Mouse (Mus musculus) CD4-positive, CD25-positive, alpha-beta regulatory T cell, adult 4 months (primary cell): Measurements from ENCODE around the gene Etfrf1. TPM values are rescaled to one million over a fixed set of nuclear protein-coding genes. Genes with fewer than 3 reads are reported as not detected.
A peak's percentile ranks its signal among the peaks of the same experiment; 100 is the strongest.

Experiments used
- ATAC-seq: one replicate; pipeline ENCODE4 v1.8.0; 2017
- polyA plus RNA-seq, 2 experiments: library from polyadenylated mRNA; unstranded; fragments of 100-300 nt; shearing (Covaris generic); gene quantifications; one replicate each; pipeline ENCODE4 v1.2.1; 2017

The Etfrf1 gene
- polyA plus RNA-seq, 2 experiments from 2014 or later = 26.5 to 31.1 TPM

DNA sequence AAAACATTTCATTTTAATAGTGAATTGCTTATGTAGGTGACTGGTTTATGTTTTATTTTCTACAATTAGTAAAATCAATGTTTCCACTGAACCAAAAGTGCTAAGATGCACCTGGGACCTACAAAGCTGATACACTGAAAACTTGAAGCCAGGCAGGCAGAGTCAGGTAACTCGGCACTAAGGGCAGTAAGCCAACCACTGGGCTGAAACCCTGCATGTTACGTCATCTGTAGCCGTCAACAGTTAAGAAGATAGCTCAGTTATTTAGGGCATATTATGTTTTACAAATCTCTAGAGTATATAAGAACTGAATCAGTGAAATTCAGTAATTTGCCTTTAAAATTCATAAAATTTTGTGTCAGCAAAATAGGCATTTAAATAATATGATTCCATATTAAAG is 15.4 kb downstream of the Etfrf1 start:
- ATAC-seq = no peak

DNA sequence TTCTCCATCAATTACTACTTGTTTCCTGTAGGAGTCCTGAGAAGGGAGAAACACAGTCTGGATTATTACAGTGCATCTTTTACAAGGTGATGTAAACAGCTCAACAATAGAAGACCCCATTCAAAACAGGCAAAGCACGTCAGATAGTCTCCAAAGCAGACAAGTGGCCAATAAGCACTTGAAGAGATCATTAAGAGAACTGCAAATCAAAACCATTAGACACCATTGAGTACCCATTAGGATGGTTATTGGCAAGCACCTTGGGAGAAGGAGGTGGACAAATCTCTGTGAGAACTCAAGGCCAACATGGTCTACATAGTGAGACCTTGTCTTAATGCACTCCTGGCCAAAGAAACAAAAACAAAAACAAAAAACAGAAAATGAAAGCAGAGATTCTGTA is 23.5 kb downstream of the Etfrf1 start:
- no peak for ATAC-seq

DNA sequence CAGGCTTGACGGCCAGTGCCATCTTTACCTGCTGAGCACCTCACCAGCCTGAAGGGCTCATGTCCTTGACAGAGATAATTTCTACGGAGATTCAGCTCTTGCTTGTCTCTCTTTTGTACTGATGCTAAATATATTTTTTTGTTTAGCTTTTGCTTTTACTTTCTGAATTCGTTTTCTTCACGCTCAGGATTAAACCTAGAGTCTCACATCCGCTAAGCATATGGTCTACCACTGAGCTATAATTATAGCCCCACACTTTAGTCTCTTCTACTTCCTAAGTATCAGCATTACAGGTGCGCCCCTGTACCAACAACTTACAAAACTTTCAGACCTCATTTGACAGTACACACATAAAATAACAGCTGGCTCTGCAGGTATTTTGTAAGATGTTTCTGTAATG is 24.4 kb downstream of the Etfrf1 start:
- ATAC-seq = peak; percentile 77

DNA sequence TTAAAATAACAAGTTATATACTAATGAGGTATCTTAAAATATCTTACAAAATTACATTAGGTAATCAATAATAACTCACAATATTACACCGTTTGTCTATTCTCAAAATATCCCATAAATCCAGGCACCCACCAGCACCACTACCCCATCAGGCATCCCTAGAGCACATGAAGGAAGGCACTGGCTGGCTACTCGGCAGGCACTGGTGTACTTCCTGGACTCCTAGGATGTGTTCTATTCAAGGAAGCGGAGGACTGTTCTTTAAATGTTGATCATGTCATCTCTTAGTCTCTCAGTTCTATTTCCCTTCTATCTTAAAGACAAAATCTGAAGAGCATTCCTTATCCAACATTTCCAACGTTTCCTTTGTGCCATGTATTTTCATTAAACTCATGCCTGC is 26.2 kb downstream of the Etfrf1 start:
- ATAC-seq = no peak

DNA sequence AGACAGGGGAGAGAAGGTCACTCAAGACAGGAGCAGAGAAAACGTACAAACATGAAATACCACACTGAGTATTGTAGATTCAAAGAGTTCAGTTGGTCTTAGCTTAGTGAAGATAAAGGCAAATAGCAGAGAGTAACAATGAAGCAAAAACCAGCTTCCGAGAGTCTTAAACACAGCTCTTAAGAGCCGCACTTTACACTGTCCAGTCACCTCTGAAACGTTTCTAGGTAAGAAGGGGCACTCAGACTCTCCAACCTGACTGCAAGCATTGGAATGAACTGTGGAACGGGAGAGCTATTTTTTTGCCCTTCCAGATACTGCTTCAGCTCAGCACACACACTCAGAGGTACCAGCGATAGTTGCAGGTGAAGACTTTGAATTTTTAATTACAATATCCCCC is 29.4 kb downstream of the Etfrf1 start:
- ATAC-seq = no peak

DNA sequence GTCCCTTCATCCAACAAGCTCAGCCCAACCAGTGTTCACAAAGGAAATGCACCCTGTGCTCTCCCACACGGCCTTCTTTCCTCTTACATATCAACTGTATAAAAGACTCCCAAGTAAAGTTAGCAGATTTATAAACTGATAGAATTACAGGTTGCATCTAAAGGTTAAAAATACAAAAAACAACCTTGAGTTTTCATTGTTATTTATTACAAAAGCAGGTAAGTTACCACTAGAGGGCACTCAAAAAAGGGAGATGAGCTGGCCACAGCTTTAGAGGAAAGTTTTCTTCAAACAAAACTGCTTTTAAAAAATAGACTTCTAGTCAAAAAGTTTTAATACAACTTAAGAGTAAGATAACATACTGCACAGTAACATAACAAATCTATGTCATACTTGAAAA is 31.6 kb downstream of the Etfrf1 start:
- ATAC-seq = peak; percentile 49

DNA sequence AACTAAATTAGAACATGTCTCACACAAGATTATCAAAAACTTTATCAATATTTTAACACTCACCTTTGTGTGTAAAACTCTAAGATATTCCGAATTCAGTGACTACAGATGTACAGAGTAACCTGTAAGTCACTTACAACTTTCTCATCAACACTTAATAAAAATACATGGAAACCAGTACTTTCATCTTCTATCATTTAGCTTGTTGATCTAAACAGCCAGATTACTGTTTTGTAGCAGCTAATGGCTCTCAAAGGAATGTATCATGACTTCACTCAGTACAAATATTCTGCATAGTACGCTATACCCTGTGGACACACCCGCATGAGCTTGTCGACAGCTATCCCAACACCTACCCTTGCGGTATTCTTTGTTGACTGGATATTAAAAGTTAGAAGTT is 35.9 kb downstream of the Etfrf1 start:
- ATAC-seq = no peak

DNA sequence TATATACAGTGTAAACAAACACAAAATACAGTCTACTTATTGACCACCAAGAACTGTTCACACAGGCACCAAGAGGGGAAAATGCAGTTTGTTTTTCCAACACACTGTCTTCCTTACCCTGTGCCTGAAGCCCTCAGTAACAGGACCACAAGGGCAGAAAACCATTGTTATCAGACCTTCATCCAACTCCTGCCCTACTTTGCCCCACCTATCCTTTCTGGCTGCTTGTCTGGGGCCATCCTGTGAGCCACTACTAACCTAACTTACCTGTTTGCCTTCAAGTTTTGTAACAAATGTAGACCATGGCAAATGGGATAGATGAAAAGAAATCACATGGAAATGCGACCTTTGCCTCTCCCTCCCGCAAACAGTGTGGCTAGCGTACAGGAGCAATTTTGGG is 37.0 kb downstream of the Etfrf1 start:
- ATAC-seq = no peak

DNA sequence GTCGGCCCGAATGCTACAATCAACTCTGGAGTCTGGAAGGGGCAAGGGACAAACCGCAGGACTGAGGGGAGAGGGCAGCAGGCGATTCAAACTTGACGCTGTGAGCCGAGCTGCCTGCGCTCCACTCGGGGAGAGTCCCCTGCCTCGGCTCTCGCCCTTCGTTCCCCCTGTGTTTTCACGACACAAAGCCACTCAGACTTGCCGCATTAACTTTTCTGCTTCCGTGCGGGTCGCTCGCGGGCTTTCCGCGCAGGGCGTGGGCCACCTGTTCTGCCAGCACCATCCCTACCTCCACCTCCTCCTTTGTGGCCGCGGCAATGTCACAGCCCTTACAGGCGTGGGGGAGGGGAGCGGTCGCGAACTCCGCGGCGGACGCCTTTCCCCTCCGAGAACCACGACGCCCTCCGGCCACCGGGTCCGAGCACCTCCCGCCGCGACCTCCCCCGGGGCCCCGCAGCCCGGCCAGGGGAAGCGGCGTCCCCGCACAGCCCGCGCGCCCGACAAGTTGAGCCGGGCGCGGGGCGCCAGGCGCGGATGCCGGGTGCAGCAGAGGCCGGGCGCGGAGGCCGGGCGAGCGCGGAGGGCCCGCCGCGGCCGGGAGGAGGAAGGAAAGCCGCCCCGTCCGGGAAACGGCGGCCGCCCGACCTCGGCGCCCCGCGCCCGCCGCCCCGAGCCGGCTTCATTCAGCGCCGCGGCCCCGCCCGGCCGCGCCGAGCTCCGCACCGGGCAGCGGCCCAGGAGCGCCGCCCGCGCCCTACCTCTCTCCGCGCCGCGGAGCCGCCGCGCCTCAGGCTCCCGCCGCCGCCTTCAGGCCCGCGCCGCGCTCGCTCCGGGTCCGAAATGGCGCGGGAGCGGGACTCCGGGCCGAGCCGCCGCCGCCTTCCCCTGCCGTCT is 38.6 kb downstream of the Etfrf1 start:
- ATAC-seq = peak; percentile 70

DNA sequence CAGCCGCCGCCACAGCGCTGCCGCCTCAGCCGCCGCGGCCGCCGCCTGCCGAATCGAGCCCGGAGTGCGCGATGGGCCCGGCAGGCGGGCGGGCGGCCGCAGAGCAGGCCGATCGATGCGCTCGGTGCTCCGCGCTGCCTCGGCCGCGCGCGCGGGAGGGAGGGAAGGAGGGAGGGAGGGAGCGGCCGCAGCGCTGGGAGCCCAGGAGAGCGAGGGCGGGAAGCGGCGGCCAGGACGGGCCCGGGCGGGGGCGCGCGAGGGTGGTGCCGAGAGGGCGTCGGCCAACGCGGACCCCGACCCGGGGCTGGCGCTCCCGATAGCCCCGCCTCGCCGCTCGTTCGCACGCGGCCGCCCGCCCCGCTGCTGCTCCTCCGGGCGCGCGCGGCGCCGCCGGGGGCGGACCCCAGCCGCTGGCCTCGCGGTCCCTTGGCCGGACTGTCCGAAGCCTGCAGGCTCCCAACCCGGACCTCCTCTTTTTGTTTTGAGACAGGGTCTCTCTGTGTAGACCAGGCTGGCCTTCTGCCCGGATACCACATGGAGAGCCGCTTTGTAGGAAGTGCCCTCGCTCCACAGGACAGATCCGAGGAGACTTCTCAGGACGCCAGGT is 39.4 kb downstream of the Etfrf1 start, which contains the start of gene Kras:
Kras (minus strand) TSS at position 55 of the 607 bp plus-strand sequence.
- ATAC-seq = peak; percentile 68

DNA sequence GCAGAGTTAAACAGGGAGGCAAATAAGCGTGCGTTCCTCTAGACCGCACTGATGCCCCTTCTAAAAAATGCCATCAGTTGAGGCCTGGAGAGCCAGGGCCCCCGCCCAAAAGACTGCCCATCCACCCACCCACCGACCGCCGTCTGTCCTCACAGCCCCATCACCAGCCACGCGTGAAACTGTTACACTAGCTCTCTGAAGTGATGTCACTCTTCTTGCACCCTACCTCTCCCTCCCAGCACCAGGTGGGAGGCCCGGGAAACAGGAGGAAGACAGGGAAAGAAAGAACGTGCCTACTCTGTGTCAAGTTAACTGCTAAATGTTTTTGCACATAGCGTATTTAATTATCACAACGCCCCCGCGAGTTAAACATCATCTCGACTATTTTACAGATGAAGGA is 39.9 kb downstream of the Etfrf1 start:
- ATAC-seq = no peak

DNA sequence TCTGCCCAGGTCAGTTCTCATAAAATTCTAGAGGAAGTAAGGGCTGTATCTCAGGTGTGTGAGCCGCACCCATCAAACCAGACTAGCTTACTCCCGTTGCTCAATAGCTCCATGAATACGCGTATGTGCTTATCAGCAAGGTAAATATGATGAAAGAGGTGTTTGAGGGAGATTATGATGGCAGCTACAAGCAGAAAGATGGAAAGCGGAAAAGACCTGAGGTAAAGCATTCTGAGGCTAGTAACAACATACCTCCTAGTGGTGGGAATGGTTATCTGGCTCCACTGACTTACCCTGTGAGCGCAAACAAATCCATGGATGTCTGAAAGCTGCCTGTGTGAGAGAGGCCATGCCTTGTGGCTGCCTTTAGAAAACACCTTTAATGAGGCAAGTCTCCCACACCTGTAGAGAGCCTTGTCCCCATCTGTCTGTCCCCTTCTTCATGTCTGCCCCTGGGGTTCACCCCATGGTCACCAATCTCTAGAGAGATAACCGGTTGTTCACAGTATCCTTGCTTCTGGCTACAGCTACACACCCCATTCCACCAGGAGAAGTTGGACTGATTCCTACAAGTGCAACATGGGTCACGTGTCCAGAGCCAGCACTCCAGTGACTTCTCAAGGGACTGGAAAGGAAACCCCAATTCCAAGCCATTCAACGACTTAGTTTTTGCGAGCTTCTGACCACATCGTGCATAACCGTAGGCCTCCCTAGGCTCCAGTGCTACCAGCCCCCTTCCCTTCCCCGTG is 45.2 kb downstream of the Etfrf1 start:
- ATAC-seq = no peak

DNA sequence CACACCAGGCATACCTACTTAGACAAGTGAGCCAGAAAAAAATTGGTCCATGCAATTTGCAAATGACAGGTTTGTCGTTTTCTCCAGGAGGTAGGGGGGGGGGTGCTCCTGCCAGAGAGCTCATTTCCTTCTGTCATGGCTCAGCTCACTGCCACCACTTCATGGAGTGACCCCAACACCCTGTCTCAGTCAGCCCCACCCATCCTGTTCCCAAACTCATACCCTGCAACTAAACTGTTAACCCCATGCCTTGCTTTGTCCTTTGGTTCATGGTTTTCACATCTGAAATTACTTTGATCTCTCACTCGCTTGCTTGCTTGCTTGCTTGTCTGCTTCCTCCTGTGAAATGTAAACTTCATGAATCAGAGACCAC is 45.8 kb downstream of the Etfrf1 start:
- ATAC-seq = no peak

DNA sequence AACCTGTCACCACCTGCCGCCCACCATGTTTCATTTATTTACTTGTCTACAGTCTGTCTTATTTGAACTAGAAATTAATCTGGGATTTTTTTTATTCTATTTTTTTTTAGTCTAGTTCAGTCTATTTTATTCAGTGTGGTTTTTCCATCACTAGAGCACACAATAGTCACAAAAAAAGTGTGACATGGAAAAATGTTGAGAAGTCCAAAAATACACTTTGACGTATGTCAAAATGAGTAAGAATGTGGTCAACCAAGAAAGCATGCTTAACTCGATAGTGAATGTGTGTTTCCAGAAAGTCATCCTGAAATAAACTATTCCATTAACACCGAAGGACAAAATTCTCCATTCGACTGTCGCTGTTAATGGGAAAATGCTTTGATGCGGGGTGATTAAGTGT is 51.4 kb downstream of the Etfrf1 start:
- ATAC-seq = no peak

Other genes with a start within 250 kb of the Etfrf1 start
- 10 to 100 TPM in 1 of 2 experiments, 1 to 10 TPM in 1; 9.3 to 10.4 TPM for gene Bcat1, start 134.9 kb upstream of the Etfrf1 start, polyA plus RNA-seq
- 100 to 1,000 TPM; 157 to 238 TPM for gene Lrmp, start 95.5 kb upstream of the Etfrf1 start, polyA plus RNA-seq
- under 1 TPM; 0.24 to 0.41 TPM for gene Casc1, start 129 bp upstream of the Etfrf1 start, polyA plus RNA-seq
- 10 to 100 TPM; 18.3 to 35.8 TPM for gene Kras, start 39.1 kb downstream of the Etfrf1 start, polyA plus RNA-seq